Mouse (Mus musculus) testis, adult 2 months (tissue): ENCODE results near the gene Glp2r.

ENCODE experiments used
- CTCF ChIP-seq: fragments of 200-500 bp; IDR thresholded peaks from 2 replicates; pipeline ENCODE4 v1.5.1; 2012; ENCODE audit warnings: low read depth, mild to moderate bottlenecking, inconsistent platforms, low read length, moderate library complexity; ENCODE audit not compliant: control insufficient read depth, insufficient read depth, insufficient replicate concordance
- POLR2A ChIP-seq: fragments of 200-500 bp; IDR thresholded peaks from 2 replicates; pipeline ENCODE4 v1.6.1; 2012; ENCODE audit warnings: low read depth, mild to moderate bottlenecking, inconsistent platforms, low read length, moderate library complexity; ENCODE audit not compliant: control insufficient read depth

- no peak for TF ChIP-seq POLR2A
- no peak for TF ChIP-seq CTCF
These were observed 104.8 kb downstream of the Glp2r start for GRCm38 (mm10) chr11:67666129-67666528.
